Mouse (Mus musculus) liver, embryonic 16.5 days (tissue): ENCODE measurements around the gene Vwc2. TPM values are rescaled to one million over a fixed set of nuclear protein-coding genes. Genes with fewer than 3 reads are reported as not detected.

ENCODE experiments used
- ATAC-seq: fragments of 200-750 bp; cut with Nextera tagmentation; 2 replicates; pipeline ENCODE4 v1.8.0; 2017; ENCODE audit warnings: low read depth, mild to moderate bottlenecking, moderate number of reproducible peaks, moderate library complexity
- H3K27ac ChIP-seq: fragments of 300-500 bp; sonication (generic); 2 replicates; pipeline ENCODE4 v1.5.1; 2014; ENCODE audit warnings: mild to moderate bottlenecking, low read length
- H3K27me3 ChIP-seq: fragments of 300-500 bp; sonication (generic); 2 replicates; pipeline ENCODE4 v1.6.1; 2014; ENCODE audit warnings: low read depth, low read length, mixed read lengths; ENCODE audit not compliant: control insufficient read depth, insufficient read depth
- H3K36me3 ChIP-seq: fragments of 300-500 bp; sonication (generic); 2 replicates; pipeline ENCODE4 v1.6.1; 2014; ENCODE audit warnings: mild to moderate bottlenecking; ENCODE audit not compliant: control insufficient read depth, insufficient read depth
- H3K4me1 ChIP-seq: fragments of 300-500 bp; sonication (generic); 2 replicates; pipeline ENCODE4 v1.6.1; 2014; ENCODE audit warnings: low read depth, low read length, mixed read lengths; ENCODE audit not compliant: control insufficient read depth
- H3K4me2 ChIP-seq: fragments of 300-500 bp; sonication (generic); 2 replicates; pipeline ENCODE4 v1.6.1; 2014; ENCODE audit warnings: low read depth, low read length, mixed read lengths
- H3K4me3 ChIP-seq: fragments of 300-500 bp; sonication (generic); 2 replicates; pipeline ENCODE4 v1.5.1; 2014; ENCODE audit warnings: low read depth, mild to moderate bottlenecking, low read length
- H3K9ac ChIP-seq: fragments of 300-500 bp; sonication (generic); 2 replicates; pipeline ENCODE4 v1.6.1; 2014; ENCODE audit warnings: low read depth, low read length
- H3K9me3 ChIP-seq: fragments of 300-500 bp; sonication (generic); replicated peaks from 2 replicates; pipeline ENCODE4 v1.6.1; 2016; ENCODE audit warnings: low read length; ENCODE audit not compliant: control insufficient read depth
- WGBS: fragments of 180-500 bp; shearing (Covaris S2); extraction: QIAGEN DNeasy Blood & Tissue Kit; methylation state at CpG from one replicate; pipeline ENCODE4 v1.1.7; 2014; ENCODE audit not compliant: insufficient replicate concordance; 5-methylcytosine and 5-hydroxymethylcytosine counted together
- polyA plus RNA-seq: library from polyadenylated mRNA; unstranded; fragments of >200 nt; fragmentation: Nextera tagmentation; extraction: Ambion mirVana; gene quantifications from 2 replicates; pipeline ENCODE4 v1.2.1, GENCODE M21; 2015

Vwc2 gene
- polyA plus RNA-seq, 1 experiment from 2014 or later: 0.06 TPM

DNA sequence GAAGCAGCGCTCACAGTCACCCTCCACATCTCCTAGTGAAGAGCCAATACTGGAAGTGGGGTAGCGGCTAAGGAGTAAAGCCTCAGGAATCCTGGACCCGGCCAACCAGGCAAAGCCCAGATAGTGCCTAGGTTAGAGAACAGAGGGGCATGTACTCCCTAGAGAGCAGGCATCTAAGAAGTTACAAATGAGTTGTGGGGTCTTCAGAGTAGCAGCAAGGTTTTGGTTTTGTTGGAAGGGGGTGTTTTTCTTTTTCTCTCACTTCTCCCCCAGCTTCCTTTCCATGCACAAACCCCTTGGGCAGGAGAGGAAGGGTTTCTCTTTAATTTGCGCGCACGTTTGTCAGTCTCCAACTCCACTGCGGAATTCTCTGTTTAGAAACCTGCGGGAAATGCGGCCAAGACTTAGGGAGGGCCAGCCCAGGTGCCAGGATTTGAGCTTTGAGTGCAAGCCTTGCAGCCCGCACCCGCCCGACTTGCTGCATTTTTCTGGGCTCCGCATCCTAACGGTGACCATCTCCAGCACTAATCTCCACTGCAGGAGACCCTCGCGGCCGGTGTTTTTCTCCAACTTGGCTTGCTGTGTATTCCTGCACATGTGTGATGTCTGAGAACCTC, 1.1 kb downstream of the Vwc2 start:
- no peak for ATAC-seq
- peaks cover 38% of the 10 kb centered on the region for H3K27me3 ChIP-seq
- no peak overlapping the region for H3K4me3 ChIP-seq
- H3K36me3 ChIP-seq: no peaks in the 10 kb centered on the region
- no peaks in the 10 kb centered on the region for H3K9me3 ChIP-seq
- no peak overlapping the region for H3K4me2 ChIP-seq
- 2% methylated on average over 17 of the region's 17 CpGs for WGBS
- no peak overlapping the region for H3K27ac ChIP-seq
- H3K4me1 ChIP-seq: no peaks in the 10 kb centered on the region
- no peak overlapping the region for H3K9ac ChIP-seq

GRCm38 (mm10) chr11:11115648-11116590, 1.9 kb downstream of the Vwc2 start:
- H3K27ac ChIP-seq: no peak overlapping the region
- H3K9me3 ChIP-seq: no peaks in the 10 kb centered on the region
- H3K4me3 ChIP-seq: 0 out of 2 replicates have a peak overlapping the region, but pooled peaks have one; percentile 2
- no peak overlapping the region for H3K9ac ChIP-seq
- peaks cover 38% of the 10 kb centered on the region for H3K27me3 ChIP-seq
- H3K4me1 ChIP-seq: no peaks in the 10 kb centered on the region
- H3K4me2 ChIP-seq: 0 out of 2 replicates have a peak overlapping the region, but pooled peaks have one; percentile 13
- no peak for ATAC-seq
- 1% methylated on average over 92 of the region's 93 CpGs for WGBS
- no peaks in the 10 kb centered on the region for H3K36me3 ChIP-seq

GRCm38 (mm10) chr11:11116736-11117135, 2.7 kb downstream of the Vwc2 start:
- no peak overlapping the region for H3K4me3 ChIP-seq
- no peak overlapping the region for H3K27ac ChIP-seq
- WGBS: 4% methylated on average over 3 of the region's 3 CpGs
- H3K4me2 ChIP-seq: no peak overlapping the region
- H3K9ac ChIP-seq: no peak overlapping the region
- no peaks in the 10 kb centered on the region for H3K36me3 ChIP-seq
- no peaks in the 10 kb centered on the region for H3K9me3 ChIP-seq
- no peak for ATAC-seq
- peaks cover 38% of the 10 kb centered on the region for H3K27me3 ChIP-seq
- no peaks in the 10 kb centered on the region for H3K4me1 ChIP-seq

- no peaks in the 10 kb centered on the region for H3K27me3 ChIP-seq
- H3K4me2 ChIP-seq: no peak overlapping the region
- H3K36me3 ChIP-seq: no peaks in the 10 kb centered on the region
- WGBS: 41% methylated on average over 4 of the region's 4 CpGs
- H3K4me1 ChIP-seq: no peaks in the 10 kb centered on the region
- H3K27ac ChIP-seq: no peak overlapping the region
- no peak overlapping the region for H3K9ac ChIP-seq
- ATAC-seq: no peak
- H3K9me3 ChIP-seq: no peaks in the 10 kb centered on the region
- no peak overlapping the region for H3K4me3 ChIP-seq
Observed at GRCm38 (mm10) chr11:11122866-11123265, 8.8 kb downstream of the Vwc2 start.

DNA sequence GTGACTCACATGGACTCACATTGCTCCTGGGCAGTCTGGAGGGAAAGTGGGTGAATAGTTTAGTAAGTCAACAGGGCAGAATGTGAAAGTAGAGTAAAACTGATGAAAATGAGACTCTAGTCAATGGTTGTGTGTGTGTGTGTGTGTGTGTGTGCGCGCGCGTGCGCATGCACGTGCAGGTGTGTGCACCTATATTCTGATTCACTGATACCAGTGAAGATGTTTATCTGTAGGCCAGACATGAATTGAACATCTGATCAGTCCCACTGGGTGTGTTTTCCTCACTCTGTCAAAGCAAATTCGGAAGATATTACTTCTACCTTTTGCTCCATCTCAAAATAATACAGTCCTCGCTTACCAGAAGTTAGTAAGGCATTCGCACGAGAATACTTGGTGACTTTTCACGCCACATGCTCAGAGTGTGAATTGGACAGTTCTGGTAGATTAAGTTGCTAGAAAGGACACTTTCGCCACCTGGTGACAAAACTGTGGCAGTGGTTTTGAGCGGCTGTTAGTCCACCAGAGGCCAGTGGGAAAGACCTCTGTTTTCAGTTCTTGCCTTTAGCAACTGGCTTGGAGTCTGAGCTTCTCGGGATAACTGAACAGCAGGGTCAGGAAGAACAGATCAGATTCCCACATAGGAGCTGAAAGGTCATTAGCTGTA, 17.5 kb downstream of the Vwc2 start:
- no peak overlapping the region for H3K9ac ChIP-seq
- no peak for ATAC-seq
- no peak overlapping the region for H3K4me2 ChIP-seq
- no peaks in the 10 kb centered on the region for H3K27me3 ChIP-seq
- no peaks in the 10 kb centered on the region for H3K9me3 ChIP-seq
- 49% methylated on average over 14 of the region's 14 CpGs for WGBS
- no peaks in the 10 kb centered on the region for H3K4me1 ChIP-seq
- H3K4me3 ChIP-seq: no peak overlapping the region
- H3K36me3 ChIP-seq: no peaks in the 10 kb centered on the region
- H3K27ac ChIP-seq: no peak overlapping the region

- Histone ChIP-seq H3K4me2 (no peak overlapping the region), H3K27me3 (no peaks in the 10 kb centered on the region), H3K9ac (no peak overlapping the region), H3K4me1 (no peaks in the 10 kb centered on the region), H3K36me3 (no peaks in the 10 kb centered on the region), H3K9me3 (no peaks in the 10 kb centered on the region), H3K27ac (no peak overlapping the region), H3K4me3 (no peak overlapping the region)
- ATAC-seq: no peak
Observed at GRCm38 (mm10) chr11:11140622-11141021, 26.6 kb downstream of the Vwc2 start.

GRCm38 (mm10) chr11:11152681-11153080, 38.7 kb downstream of the Vwc2 start:
- H3K36me3 ChIP-seq: no peaks in the 10 kb centered on the region
- WGBS: 48% methylated on average over 1 of the region's 1 CpGs
- no peaks in the 10 kb centered on the region for H3K27me3 ChIP-seq
- no peak for ATAC-seq
- no peaks in the 10 kb centered on the region for H3K4me1 ChIP-seq
- H3K9me3 ChIP-seq: no peaks in the 10 kb centered on the region
- no peak overlapping the region for H3K4me3 ChIP-seq
- no peak overlapping the region for H3K4me2 ChIP-seq
- H3K27ac ChIP-seq: no peak overlapping the region
- no peak overlapping the region for H3K9ac ChIP-seq

DNA sequence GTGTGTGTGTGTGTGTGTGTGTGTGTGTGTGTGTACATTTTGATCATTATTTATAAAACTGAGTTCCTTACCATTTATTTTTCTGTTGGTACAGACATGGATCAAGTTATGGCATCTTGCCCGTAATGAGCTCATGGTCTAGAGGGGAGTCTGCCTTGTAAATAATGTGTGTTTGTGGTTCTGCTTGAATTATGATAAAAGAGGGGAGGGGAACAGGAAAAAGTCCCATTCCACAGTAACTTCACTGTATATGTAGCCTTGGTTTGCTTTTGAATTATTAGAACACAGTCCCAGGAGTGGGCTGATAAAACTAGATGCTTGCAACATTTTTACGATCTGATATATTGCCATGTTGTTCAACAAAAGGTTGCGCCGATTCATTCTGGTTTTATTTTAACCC, 57.4 kb downstream of the Vwc2 start:
- 78% methylated on average over 4 of the region's 4 CpGs for WGBS

GRCm38 (mm10) chr11:11175259-11175658, 61.2 kb downstream of the Vwc2 start:
- Histone ChIP-seq H3K9ac (no peak overlapping the region), H3K27me3 (no peaks in the 10 kb centered on the region), H3K27ac (no peak overlapping the region), H3K4me2 (no peak overlapping the region), H3K36me3 (no peaks in the 10 kb centered on the region), H3K9me3 (no peaks in the 10 kb centered on the region), H3K4me1 (no peaks in the 10 kb centered on the region), H3K4me3 (no peak overlapping the region)
- no peak for ATAC-seq
- 51% methylated on average over 2 of the region's 2 CpGs for WGBS

More for the DNA sequence above, 57.4 kb downstream of the Vwc2 start:
- Histone ChIP-seq H3K4me2 (no peak overlapping the region), H3K36me3 (no peaks in the 10 kb centered on the region), H3K9ac (no peak overlapping the region), H3K4me1 (no peaks in the 10 kb centered on the region), H3K9me3 (no peaks in the 10 kb centered on the region), H3K27me3 (no peaks in the 10 kb centered on the region), H3K27ac (no peak overlapping the region), H3K4me3 (no peak overlapping the region)
- ATAC-seq: no peak
